Mouse (Mus musculus) thymus, adult 2 months (tissue): ENCODE data around the gene Gm44805. TPM values are rescaled to one million over a fixed set of nuclear protein-coding genes. Genes with fewer than 3 reads are reported as not detected.

Source experiments
- DNase-seq: peaks from one replicate; pipeline ENCODE4 v3.0.0; 2021
- H3K27ac ChIP-seq: fragments of 200-500 bp; 2 replicates; pipeline ENCODE4 v1.5.1; 2012; ENCODE audit warnings: low read length, control low read depth; ENCODE audit not compliant: control insufficient read depth, insufficient read depth
- H3K27me3 ChIP-seq: fragments of 200-500 bp; 2 replicates; pipeline ENCODE4 v1.6.1; 2012; ENCODE audit warnings: mild to moderate bottlenecking, low read length, moderate library complexity, mixed read lengths; ENCODE audit not compliant: control insufficient read depth, insufficient read depth
- H3K36me3 ChIP-seq: fragments of 200-500 bp; 2 replicates; pipeline ENCODE4 v1.6.1; 2012; ENCODE audit warnings: mild to moderate bottlenecking, low read length, moderate library complexity; ENCODE audit not compliant: control insufficient read depth, insufficient read depth
- H3K4me1 ChIP-seq: fragments of 200-500 bp; replicated peaks from 2 replicates; pipeline ENCODE4 v1.6.1; 2012; ENCODE audit warnings: low read length; ENCODE audit not compliant: control insufficient read depth, insufficient read depth
- H3K4me3 ChIP-seq: fragments of 200-500 bp; 2 replicates; pipeline ENCODE4 v1.5.1; 2012; ENCODE audit warnings: mild to moderate bottlenecking, low read length, control low read depth, moderate library complexity; ENCODE audit not compliant: control insufficient read depth, insufficient read depth
- CTCF ChIP-seq: fragments of 200-500 bp; IDR thresholded peaks from 2 replicates; pipeline ENCODE4 v1.5.1; 2012; ENCODE audit warnings: mild to moderate bottlenecking, control low read depth, low read length, moderate library complexity, borderline replicate concordance; ENCODE audit not compliant: control insufficient read depth, poor library complexity, insufficient read depth; ENCODE audit errors: extremely low read depth
- POLR2A ChIP-seq: fragments of 200-500 bp; IDR thresholded peaks from 2 replicates; pipeline ENCODE4 v1.6.1; 2012; ENCODE audit warnings: mild to moderate bottlenecking, low read length, control low read depth, moderate library complexity; ENCODE audit not compliant: control insufficient read depth, poor library complexity, insufficient read depth; ENCODE audit errors: extremely low read depth
- WGBS: fragments of 180-500 bp; shearing (Covaris S2); methylation state at CpG from one replicate; pipeline ENCODE4 v1.1.7; 2018; 5-methylcytosine and 5-hydroxymethylcytosine counted together
- polyA plus RNA-seq: library from polyadenylated mRNA; depleted of rRNA; stranded (reverse); fragments of >200 nt; gene quantifications from 2 replicates; pipeline ENCODE4 v1.2.3, GENCODE M21; 2012

The Gm44805 gene
- polyA plus RNA-seq, 1 experiment, result not detected

- Histone ChIP-seq H3K27me3 (no peaks in the 10 kb centered on the region), H3K4me1 (peaks cover 4% of the 10 kb centered on the region), H3K4me3 (no peak overlapping the region), H3K27ac (no peak overlapping the region), H3K36me3 (no peaks in the 10 kb centered on the region)
- 79% methylated on average over 4 of the region's 4 CpGs for WGBS
- TF ChIP-seq CTCF (no peak), POLR2A (no peak)
- DNase-seq, result no peak
Measured at GRCm38 (mm10) chr7:19717346-19717745, 36.1 kb upstream of the Gm44805 start.

DNA sequence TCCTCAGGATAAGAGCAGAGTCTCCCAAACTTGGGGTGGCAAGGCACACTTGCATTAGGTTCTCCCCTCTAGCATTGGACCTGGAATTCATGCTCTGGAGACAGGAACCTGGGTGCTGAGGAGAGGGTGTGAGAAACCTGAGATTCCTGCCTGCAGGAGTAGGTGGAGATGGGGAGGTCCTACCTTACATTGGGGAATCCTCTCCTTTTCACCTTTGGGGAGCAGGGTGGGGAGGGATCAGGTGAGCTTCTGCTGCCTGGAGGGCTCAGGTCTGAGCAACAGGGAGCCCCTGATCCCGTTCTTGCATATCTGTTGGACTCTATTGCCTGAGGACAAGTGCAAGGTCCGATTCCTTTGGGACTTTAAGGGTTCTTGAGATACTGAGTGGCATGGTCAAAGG lies 35.6 kb upstream of the Gm44805 start:
- no peak for TF ChIP-seq POLR2A
- TF ChIP-seq CTCF, result no peak
- no peaks in the 10 kb centered on the region; the same call in 1 of the 2 replicates for H3K36me3 ChIP-seq
- no peak for DNase-seq
- WGBS, result 95% methylated on average over 2 of the region's 2 CpGs
- no peaks in the 10 kb centered on the region for H3K27me3 ChIP-seq
- no peak overlapping the region for H3K4me3 ChIP-seq
- no peak overlapping the region for H3K27ac ChIP-seq
- peaks cover 4% of the 10 kb centered on the region for H3K4me1 ChIP-seq

- WGBS, result 2% methylated on average over 18 of the region's 18 CpGs
- H3K36me3 ChIP-seq, result peaks cover 4% of the 10 kb centered on the region; the same call in 1 of the 2 replicates
- H3K27ac ChIP-seq, result peak overlapping the region; percentile 43; the same call in 1 of the 2 replicates
- no peak for DNase-seq
- TF ChIP-seq CTCF, result no peak
- no peak for TF ChIP-seq POLR2A
- peak overlapping the region; percentile 56 for H3K4me3 ChIP-seq
- peaks cover 4% of the 10 kb centered on the region for H3K4me1 ChIP-seq
- no peaks in the 10 kb centered on the region for H3K27me3 ChIP-seq
Measured at GRCm38 (mm10) chr7:19716055-19716682, 34.9 kb upstream of the Gm44805 start.

DNA sequence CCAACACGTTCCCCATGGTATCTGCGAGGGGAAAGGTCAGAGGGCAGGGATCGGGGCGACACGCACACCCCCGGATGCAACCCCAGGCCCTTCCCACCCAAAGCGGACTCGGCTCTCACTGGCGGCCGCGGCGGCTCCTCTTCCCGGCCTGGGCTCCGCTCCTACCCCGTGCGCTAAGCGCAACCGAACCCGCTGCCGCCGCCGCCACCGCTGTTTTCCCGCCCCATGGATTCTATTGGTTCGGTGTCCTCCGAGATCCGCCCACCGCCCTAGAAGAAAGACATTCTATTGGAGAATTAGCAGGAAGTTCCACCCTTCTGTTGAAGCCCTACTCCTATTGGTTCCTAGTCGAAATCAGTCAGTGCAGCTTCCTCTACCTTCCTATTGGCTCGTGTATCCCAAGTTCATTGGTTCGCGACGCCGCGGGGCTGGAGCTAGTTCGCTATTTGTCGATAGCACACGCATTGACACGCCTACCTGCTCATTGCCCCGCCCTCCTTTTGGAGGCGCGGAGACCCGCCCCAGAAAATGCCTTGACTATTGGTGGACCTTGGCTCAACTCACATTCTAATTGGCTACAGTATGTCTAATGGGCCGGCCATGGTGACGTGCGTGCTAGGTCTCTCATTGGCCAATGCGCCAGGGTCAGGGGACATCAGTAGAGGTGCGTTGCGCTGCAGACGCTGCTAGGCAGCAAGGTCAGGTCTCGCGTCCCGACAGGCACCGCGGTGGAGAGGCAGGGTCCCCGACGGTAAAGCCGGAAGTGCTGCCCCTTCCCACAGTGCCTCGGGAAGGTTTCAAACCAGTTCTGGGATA lies 34.2 kb upstream of the Gm44805 start, which contains the start of gene Tomm40:
Gene Tomm40 (minus strand): TSS at position 200 of the 816 bp plus-strand sequence.
- Histone ChIP-seq H3K36me3 (peaks cover 4% of the 10 kb centered on the region), H3K4me1 (peaks cover 4% of the 10 kb centered on the region), H3K27ac (peak within 1 kb of the TSS; percentile 43; the same call in 1 of the 2 replicates), H3K4me3 (peak within 1 kb of the TSS; percentile 78), H3K27me3 (no peaks in the 10 kb centered on the region)
- TF ChIP-seq CTCF, result peak; percentile 45; the same call in 1 of the 2 replicates
- 0 out of 2 replicates have a peak, but pooled peaks have one; percentile 13 for TF ChIP-seq POLR2A
- under 1% methylated on average over 57 of the region's 59 CpGs for WGBS
- DNase-seq, result peak; percentile 98

DNA sequence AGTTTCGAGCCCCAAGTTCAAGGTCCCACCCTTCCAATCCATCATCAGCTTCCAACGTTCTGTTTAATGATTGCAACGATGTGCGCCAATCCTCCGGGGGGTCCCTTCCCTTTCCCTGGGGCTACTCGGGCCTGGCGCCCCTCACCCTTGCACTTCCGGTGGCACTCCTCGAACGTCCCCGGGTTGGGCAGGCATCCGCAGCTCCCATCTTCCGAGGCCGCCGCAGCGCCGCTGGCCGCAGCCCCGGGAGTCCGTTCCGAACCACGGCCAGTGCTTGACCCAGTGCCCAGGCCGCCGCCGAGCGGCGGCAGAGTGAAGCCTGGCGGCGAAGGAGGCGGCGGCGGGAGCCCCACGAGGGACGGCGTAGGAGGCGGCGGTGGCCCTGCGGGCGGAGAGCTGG lies 33.6 kb upstream of the Gm44805 start:
- Histone ChIP-seq H3K36me3 (peaks cover 4% of the 10 kb centered on the region), H3K27ac (no peak overlapping the region), H3K4me1 (peaks cover 4% of the 10 kb centered on the region), H3K4me3 (peak overlapping the region; percentile 78), H3K27me3 (no peaks in the 10 kb centered on the region)
- DNase-seq, result no peak
- under 1% methylated on average over 39 of the region's 39 CpGs for WGBS
- TF ChIP-seq POLR2A (no peak), CTCF (no peak)

- WGBS, result 91% methylated on average over 9 of the region's 9 CpGs
- Histone ChIP-seq H3K27ac (no peak overlapping the region), H3K27me3 (no peaks in the 10 kb centered on the region), H3K36me3 (peaks cover 10% of the 10 kb centered on the region), H3K4me3 (no peak overlapping the region), H3K4me1 (peaks cover 4% of the 10 kb centered on the region)
- TF ChIP-seq POLR2A (no peak), CTCF (no peak)
- no peak for DNase-seq
Measured at GRCm38 (mm10) chr7:19713598-19713997, 32.4 kb upstream of the Gm44805 start.
